Mouse (Mus musculus) kidney, embryonic 16.5 days (tissue): ENCODE results near the gene Parm1. TPM values are rescaled to one million over a fixed set of nuclear protein-coding genes. Genes with fewer than 3 reads are reported as not detected.

Experiments
- ATAC-seq: fragments of 200-750 bp; cut with Nextera tagmentation; 2 replicates; pipeline ENCODE4 v1.8.0; 2017; ENCODE audit warnings: moderate TSS enrichment; ENCODE audit not compliant: low FRiP score, low TSS enrichment
- H3K27ac ChIP-seq: fragments of 300-500 bp; sonication (generic); 2 replicates; pipeline ENCODE4 v1.5.1; 2014; ENCODE audit warnings: low read length
- H3K27me3 ChIP-seq: fragments of 300-500 bp; sonication (generic); 2 replicates; pipeline ENCODE4 v1.6.1; 2014; ENCODE audit warnings: low read length, control low read depth, mixed read lengths; ENCODE audit not compliant: insufficient read depth
- H3K36me3 ChIP-seq: fragments of 300-500 bp; sonication (generic); 2 replicates; pipeline ENCODE4 v1.6.1; 2014; ENCODE audit warnings: low read length, control low read depth, mixed read lengths; ENCODE audit not compliant: insufficient read depth
- H3K4me1 ChIP-seq: fragments of 300-500 bp; sonication (generic); 2 replicates; pipeline ENCODE4 v1.6.1; 2014; ENCODE audit warnings: low read length, control low read depth, mixed read lengths; ENCODE audit not compliant: insufficient read depth
- H3K4me2 ChIP-seq: fragments of 300-500 bp; sonication (generic); replicated peaks from 2 replicates; pipeline ENCODE4 v1.6.1; 2014; ENCODE audit warnings: low read depth, low read length
- H3K4me3 ChIP-seq: fragments of 300-500 bp; sonication (generic); 2 replicates; pipeline ENCODE4 v1.5.1; 2014; ENCODE audit warnings: mild to moderate bottlenecking, low read length
- H3K9ac ChIP-seq: fragments of 300-500 bp; sonication (generic); replicated peaks from 2 replicates; pipeline ENCODE4 v1.6.1; 2014; ENCODE audit warnings: low read length
- H3K9me3 ChIP-seq: fragments of 300-500 bp; sonication (generic); 2 replicates; pipeline ENCODE4 v1.6.1; 2016; ENCODE audit warnings: low read length, control low read depth
- WGBS: fragments of 180-500 bp; shearing (Covaris S2); extraction: QIAGEN DNeasy Blood & Tissue Kit; methylation state at CpG from one replicate; pipeline ENCODE4 v1.1.7; 2014; 5-methylcytosine and 5-hydroxymethylcytosine counted together
- polyA plus RNA-seq: library from polyadenylated mRNA; unstranded; fragments of >200 nt; fragmentation: Nextera tagmentation; extraction: Ambion mirVana; gene quantifications from 2 replicates; pipeline ENCODE4 v1.2.1, GENCODE M21; 2015

Parm1 gene
- polyA plus RNA-seq, 1 experiment from 2014 or later, result 9.6 TPM

DNA sequence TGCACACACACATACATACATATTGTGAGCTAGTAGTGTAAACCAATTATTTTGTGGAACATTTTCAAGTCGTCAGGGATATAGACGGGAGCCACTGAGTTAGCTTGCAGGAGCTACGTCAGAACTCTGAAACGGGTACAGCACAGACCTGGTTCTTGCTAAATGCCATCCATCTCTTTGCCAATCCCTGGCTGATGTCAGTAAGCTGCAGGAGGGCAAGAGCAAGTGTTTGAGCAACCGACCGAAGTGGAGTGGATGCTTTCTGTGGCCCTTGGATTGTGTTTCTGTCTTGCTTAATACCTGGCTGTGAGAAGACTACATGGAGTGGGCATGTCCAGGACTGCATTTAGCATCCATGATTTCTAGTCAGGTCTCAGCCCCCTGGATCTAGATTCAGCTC, 103.8 kb downstream of the Parm1 start:
- Histone ChIP-seq H3K27me3 (no peaks in the 10 kb centered on the region), H3K4me2 (no peak overlapping the region), H3K4me3 (no peak overlapping the region), H3K27ac (no peak overlapping the region), H3K36me3 (no peaks in the 10 kb centered on the region), H3K9ac (no peak overlapping the region), H3K9me3 (no peaks in the 10 kb centered on the region), H3K4me1 (0 out of 2 replicates have a peak, but pooled peaks cover 5% of the 10 kb centered on the region)
- ATAC-seq, result no peak
- WGBS, result 92% methylated on average over 6 of the region's 6 CpGs

DNA sequence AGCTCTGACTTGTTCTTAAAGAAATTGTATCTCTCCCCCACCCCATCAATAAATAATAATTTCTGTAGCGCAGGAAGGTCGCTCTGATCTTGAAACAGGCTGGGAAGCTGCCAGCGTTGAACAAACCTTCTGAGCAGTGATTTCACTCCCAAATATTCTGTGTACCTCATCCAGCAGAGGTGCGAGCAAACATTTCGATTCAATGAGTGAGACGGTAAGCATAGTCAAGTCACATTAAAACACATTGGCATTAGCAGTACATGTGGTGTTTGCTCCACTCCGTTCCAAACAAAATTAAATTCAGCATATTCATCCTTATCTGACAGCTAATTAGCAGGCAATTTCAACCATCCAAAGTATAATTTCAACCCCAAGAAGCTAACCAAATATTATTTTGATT, 109.4 kb downstream of the Parm1 start:
- Histone ChIP-seq H3K27ac (no peak overlapping the region), H3K4me1 (no peaks in the 10 kb centered on the region), H3K27me3 (no peaks in the 10 kb centered on the region), H3K4me3 (no peak overlapping the region), H3K4me2 (no peak overlapping the region), H3K9ac (no peak overlapping the region), H3K36me3 (no peaks in the 10 kb centered on the region), H3K9me3 (no peaks in the 10 kb centered on the region)
- WGBS, result 91% methylated on average over 7 of the region's 7 CpGs
- ATAC-seq, result no peak

DNA sequence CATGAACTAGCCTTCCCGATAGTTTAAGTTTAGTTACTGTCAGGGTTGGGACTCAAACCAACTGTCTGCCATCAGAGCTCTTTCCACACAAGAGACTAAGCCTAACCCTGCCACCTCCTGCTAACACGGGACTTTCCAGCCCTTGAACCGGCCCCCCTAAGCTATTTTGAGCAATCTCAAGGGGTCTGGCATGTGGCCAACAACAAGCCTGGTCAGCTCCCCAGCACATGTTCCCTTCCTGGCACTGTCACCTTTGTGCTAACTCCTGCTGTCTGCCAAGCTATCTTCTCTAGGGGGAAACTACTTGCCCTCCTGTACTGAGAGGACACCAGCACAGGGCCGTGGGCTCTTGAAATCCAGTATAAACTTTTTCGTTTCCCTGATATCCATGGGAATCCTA, 112.1 kb downstream of the Parm1 start:
- H3K4me1 ChIP-seq, result no peaks in the 10 kb centered on the region
- no peaks in the 10 kb centered on the region for H3K36me3 ChIP-seq
- ATAC-seq, result no peak
- no peak overlapping the region for H3K27ac ChIP-seq
- no peak overlapping the region for H3K4me3 ChIP-seq
- 61% methylated on average over 5 of the region's 5 CpGs for WGBS
- no peaks in the 10 kb centered on the region for H3K27me3 ChIP-seq
- H3K9me3 ChIP-seq, result no peaks in the 10 kb centered on the region
- H3K9ac ChIP-seq, result no peak overlapping the region
- no peak overlapping the region for H3K4me2 ChIP-seq

DNA sequence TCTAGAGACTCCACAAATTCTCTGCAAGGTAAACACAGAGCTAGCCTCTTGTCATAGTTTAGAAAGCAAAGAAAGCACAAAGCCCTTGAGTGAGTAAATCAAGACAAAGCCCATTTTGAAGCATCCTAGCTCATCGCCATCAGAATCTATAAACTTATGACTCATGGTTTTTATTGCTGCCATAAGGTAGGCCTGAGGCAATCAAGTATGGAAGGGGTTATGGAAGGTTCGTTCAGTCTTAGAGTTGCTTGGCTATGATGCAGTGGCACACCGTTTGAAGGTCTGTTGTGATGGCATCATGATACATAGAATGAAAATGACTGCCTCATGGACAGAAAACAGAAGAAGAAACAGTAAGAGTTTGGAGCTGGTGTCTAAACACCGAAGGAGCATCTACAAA, 133.9 kb downstream of the Parm1 start:
- Histone ChIP-seq H3K9ac (no peak overlapping the region), H3K4me2 (no peak overlapping the region), H3K9me3 (no peaks in the 10 kb centered on the region), H3K4me1 (no peaks in the 10 kb centered on the region), H3K4me3 (no peak overlapping the region), H3K36me3 (no peaks in the 10 kb centered on the region), H3K27ac (no peak overlapping the region), H3K27me3 (no peaks in the 10 kb centered on the region)
- 76% methylated on average over 4 of the region's 4 CpGs for WGBS
- ATAC-seq, result no peak

DNA sequence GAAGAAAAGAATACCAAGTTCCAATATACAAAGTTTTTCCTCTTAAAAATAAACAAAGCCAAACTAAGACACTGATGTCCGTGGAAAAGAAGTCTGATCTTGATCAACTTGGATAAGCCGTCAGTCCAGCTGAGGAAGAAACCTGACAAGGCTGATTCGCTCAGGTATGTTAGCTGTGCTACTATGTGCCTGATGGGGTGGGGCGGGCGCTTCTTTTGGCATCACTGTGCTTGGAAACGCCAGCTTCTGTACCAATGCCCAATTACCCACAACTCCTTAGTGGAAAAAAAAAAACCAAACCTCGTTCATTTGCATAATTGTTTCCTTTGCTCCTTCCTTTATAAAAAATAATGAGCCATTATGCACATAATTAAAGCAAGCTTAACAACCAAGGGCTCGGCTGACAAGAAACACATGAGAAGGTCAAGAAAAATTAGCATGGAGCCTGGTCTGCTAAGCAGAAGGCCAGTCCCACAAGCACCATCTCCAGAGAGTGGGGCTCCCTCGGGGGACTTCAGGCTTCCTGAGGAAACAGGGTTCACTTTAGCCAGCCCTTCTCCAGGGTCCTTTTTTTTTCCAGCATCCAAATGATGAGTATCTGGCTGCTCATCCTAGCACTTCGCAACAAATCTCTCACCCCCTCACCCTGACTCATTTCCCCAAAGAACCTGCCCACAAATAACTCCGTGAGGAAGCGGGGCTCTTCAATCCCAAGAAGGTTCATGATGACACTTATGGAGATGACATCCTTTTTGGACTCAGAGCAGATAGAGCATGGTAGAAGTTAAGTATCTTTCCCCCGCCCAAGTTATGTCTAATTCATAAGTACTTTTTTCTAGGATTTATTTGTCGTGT, 135.9 kb downstream of the Parm1 start:
- no peaks in the 10 kb centered on the region for H3K4me1 ChIP-seq
- no peak overlapping the region for H3K9ac ChIP-seq
- H3K4me2 ChIP-seq, result no peak overlapping the region
- H3K27me3 ChIP-seq, result no peaks in the 10 kb centered on the region
- WGBS, result 78% methylated on average over 14 of the region's 14 CpGs
- H3K36me3 ChIP-seq, result no peaks in the 10 kb centered on the region
- H3K4me3 ChIP-seq, result no peak overlapping the region
- ATAC-seq, result no peak
- H3K27ac ChIP-seq, result no peak overlapping the region
- no peaks in the 10 kb centered on the region for H3K9me3 ChIP-seq

DNA sequence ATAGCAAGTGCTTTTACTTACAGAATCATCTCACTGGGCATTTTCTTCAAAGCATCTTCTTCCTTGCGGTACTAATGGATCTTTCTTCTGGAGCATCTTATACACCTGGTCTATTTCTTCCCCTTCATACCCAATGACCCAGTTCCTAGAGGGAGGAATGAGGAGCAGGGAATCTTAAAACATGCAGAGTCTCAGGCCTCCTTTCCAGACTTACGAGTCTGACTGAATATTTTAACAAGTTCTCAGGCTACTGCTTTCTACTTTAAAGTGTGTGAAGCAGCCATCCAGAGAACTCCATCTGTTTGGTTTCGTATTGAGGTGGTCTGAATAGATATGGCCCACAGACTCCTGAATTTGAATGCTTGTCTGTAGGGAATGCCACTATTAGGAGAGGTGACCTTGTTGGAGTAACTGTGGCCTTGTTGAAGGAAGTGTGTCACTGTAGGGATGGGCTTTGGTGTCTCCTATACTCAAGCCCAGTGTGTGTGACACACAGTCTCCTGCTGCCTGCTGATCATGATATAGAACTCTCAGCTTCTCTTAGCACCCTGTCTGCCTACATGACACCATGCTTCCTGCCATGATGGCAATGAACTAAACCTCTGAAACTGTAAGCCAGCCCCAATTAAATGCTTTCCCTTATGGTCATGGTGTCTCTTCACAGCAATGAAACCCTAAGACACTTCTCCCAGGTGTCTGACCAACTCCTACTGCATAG, 137.1 kb downstream of the Parm1 start:
- H3K27me3 ChIP-seq, result no peaks in the 10 kb centered on the region
- H3K9me3 ChIP-seq, result no peaks in the 10 kb centered on the region
- H3K36me3 ChIP-seq, result no peaks in the 10 kb centered on the region
- H3K4me3 ChIP-seq, result no peak overlapping the region
- WGBS, result 85% methylated on average over 3 of the region's 3 CpGs
- no peak overlapping the region for H3K27ac ChIP-seq
- H3K4me1 ChIP-seq, result no peaks in the 10 kb centered on the region
- no peak overlapping the region for H3K9ac ChIP-seq
- ATAC-seq, result no peak
- no peak overlapping the region for H3K4me2 ChIP-seq

DNA sequence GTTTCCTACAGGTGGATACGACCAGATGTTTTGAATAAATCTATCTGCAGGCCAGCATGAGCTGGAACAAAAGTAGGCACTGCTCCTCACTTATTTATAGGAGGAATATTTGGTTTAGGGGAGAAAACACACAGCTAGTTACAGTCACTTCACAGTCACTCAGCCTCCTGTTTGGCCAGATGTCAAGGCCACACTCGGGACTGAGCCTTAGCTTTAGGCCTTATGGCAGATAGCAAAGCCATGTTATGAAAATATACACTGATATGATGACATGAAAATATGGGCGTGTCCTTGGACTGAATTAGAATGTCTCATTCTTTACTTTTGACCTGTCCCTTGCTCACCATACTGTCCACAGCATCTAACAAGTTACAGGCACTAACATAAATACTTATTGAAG, 137.8 kb downstream of the Parm1 start:
- H3K27me3 ChIP-seq, result no peaks in the 10 kb centered on the region
- H3K27ac ChIP-seq, result no peak overlapping the region
- H3K9ac ChIP-seq, result no peak overlapping the region
- H3K9me3 ChIP-seq, result no peaks in the 10 kb centered on the region
- H3K4me3 ChIP-seq, result no peak overlapping the region
- H3K36me3 ChIP-seq, result no peaks in the 10 kb centered on the region
- ATAC-seq, result no peak
- H3K4me2 ChIP-seq, result no peak overlapping the region
- no peaks in the 10 kb centered on the region for H3K4me1 ChIP-seq
- WGBS, result 76% methylated on average over 3 of the region's 3 CpGs

DNA sequence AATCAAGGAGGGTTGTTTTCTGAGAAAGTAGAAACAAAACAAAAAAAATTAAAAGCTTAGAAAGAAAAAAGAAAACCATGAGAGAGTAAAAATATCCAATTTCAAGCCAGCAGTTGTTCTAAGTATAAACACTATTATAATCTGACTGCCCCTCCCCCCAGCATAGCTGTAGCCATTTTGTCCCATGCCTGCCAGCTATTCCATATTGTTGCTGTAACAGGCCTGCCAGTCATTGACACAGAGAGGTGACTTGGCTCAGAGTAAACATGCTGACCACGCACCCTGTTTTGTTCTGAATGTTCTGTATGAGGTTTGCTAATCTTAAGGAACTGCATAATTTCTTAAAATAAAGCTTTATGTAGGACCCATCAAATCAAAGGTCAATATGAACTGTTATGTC, 145.3 kb downstream of the Parm1 start:
- H3K4me2 ChIP-seq, result no peak overlapping the region
- H3K4me1 ChIP-seq, result no peaks in the 10 kb centered on the region
- ATAC-seq, result no peak
- H3K27me3 ChIP-seq, result no peaks in the 10 kb centered on the region
- H3K4me3 ChIP-seq, result no peak overlapping the region
- no peaks in the 10 kb centered on the region for H3K9me3 ChIP-seq
- 82% methylated on average over 1 of the region's 1 CpGs for WGBS
- no peak overlapping the region for H3K27ac ChIP-seq
- H3K36me3 ChIP-seq, result no peaks in the 10 kb centered on the region
- no peak overlapping the region for H3K9ac ChIP-seq

DNA sequence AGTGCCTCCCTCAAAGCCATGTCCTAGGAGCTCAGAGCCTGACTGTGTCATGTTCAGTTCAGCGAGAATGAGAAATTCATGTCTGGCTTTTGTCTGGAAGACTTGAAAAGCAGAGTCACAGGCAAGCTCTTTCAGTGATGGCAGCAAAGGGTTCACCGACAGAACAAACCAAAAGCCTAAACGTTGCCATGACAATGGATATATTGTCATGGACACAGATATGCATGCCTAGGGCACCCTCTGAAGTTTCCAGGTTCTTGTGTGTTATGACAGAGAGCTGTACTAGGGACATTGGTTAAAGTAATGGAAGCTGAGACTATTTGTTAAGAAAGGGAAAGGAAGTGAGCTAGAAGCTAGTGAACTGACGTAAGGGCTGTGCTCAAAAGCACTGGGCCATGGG, 149.7 kb downstream of the Parm1 start:
- Histone ChIP-seq H3K4me1 (no peaks in the 10 kb centered on the region), H3K27ac (no peak overlapping the region), H3K4me2 (no peak overlapping the region), H3K9me3 (no peaks in the 10 kb centered on the region), H3K4me3 (no peak overlapping the region), H3K27me3 (no peaks in the 10 kb centered on the region), H3K9ac (no peak overlapping the region), H3K36me3 (no peaks in the 10 kb centered on the region)
- ATAC-seq, result no peak
- 84% methylated on average over 4 of the region's 4 CpGs for WGBS

DNA sequence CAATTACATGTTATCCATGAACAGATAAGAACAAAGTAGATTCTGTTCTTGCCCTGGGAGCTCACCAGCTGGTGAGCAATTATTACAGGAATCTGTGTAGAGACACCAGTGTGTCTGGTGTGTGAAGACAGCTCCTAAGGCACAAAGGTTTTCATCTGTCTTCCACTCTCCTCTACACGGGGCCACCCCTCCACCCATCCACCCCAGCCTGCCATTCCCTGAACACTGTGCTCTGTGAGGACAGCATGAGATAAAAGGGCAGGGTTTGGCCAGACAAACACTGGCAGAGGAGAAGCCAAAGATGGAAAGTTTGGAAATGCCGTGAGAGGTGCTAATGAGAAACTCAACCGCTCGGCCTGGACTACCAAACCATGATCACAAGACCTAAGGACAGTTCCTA, 151.8 kb downstream of the Parm1 start:
- Histone ChIP-seq H3K4me2 (no peak overlapping the region), H3K4me3 (no peak overlapping the region), H3K4me1 (no peaks in the 10 kb centered on the region), H3K27me3 (no peaks in the 10 kb centered on the region), H3K9ac (no peak overlapping the region), H3K9me3 (no peaks in the 10 kb centered on the region), H3K27ac (no peak overlapping the region), H3K36me3 (no peaks in the 10 kb centered on the region)
- ATAC-seq, result no peak
- WGBS, result 85% methylated on average over 4 of the region's 4 CpGs
